Mouse (Mus musculus) forebrain, embryonic 16.5 days (tissue): ENCODE results near the gene Slc35e2. TPM values are rescaled to one million over a fixed set of nuclear protein-coding genes. Genes with fewer than 3 reads are reported as not detected.
A peak's percentile ranks its signal among the peaks of the same experiment; 100 is the strongest.

Experiments used
- ATAC-seq: fragments of 200-750 bp; cut with Nextera tagmentation; 2 replicates; pipeline ENCODE4 v1.8.0; 2017; ENCODE audit warnings: mild to moderate bottlenecking, moderate library complexity
- H3K27ac ChIP-seq: fragments of 300-500 bp; sonication (generic); 2 replicates; pipeline ENCODE4 v1.5.1; 2014; ENCODE audit warnings: low read length, control low read depth
- H3K27me3 ChIP-seq: fragments of 300-500 bp; sonication (generic); replicated peaks from 2 replicates; pipeline ENCODE4 v1.6.1; 2014; ENCODE audit warnings: low read length; ENCODE audit not compliant: control insufficient read depth, insufficient read depth
- H3K36me3 ChIP-seq: fragments of 300-500 bp; sonication (generic); 2 replicates; pipeline ENCODE4 v1.6.1; 2014; ENCODE audit not compliant: control insufficient read depth, insufficient read depth
- H3K4me1 ChIP-seq: fragments of 300-500 bp; sonication (generic); replicated peaks from 2 replicates; pipeline ENCODE4 v1.6.1; 2014; ENCODE audit warnings: low read length; ENCODE audit not compliant: control insufficient read depth, insufficient read depth
- H3K4me2 ChIP-seq: fragments of 300-500 bp; sonication (generic); 2 replicates; pipeline ENCODE4 v1.6.1; 2014; ENCODE audit warnings: mild to moderate bottlenecking, low read length, control low read depth
- H3K4me3 ChIP-seq: fragments of 300-500 bp; sonication (generic); replicated peaks from 2 replicates; pipeline ENCODE4 v1.5.1; 2014; ENCODE audit warnings: mild to moderate bottlenecking, low read length, control low read depth
- H3K9ac ChIP-seq: fragments of 300-500 bp; sonication (generic); replicated peaks from 2 replicates; pipeline ENCODE4 v1.6.1; 2014; ENCODE audit warnings: low read depth, low read length, control low read depth
- H3K9me3 ChIP-seq: fragments of 300-500 bp; sonication (generic); 2 replicates; pipeline ENCODE4 v1.6.1; 2016; ENCODE audit warnings: low read length; ENCODE audit not compliant: control insufficient read depth
- WGBS: fragments of 180-500 bp; shearing (Covaris S2); extraction: QIAGEN DNeasy Blood & Tissue Kit; methylation state at CpG from one replicate; pipeline ENCODE4 v1.1.7; 2014; 5-methylcytosine and 5-hydroxymethylcytosine counted together
- polyA plus RNA-seq: library from polyadenylated mRNA; unstranded; fragments of >200 nt; fragmentation: Nextera tagmentation; extraction: Ambion mirVana; gene quantifications from 2 replicates; pipeline ENCODE4 v1.2.1, GENCODE M21; 2015

Slc35e2 gene
- polyA plus RNA-seq, 1 experiment from 2014 or later, result 12.9 TPM

GRCm38 (mm10) chr4:155591012-155591719 is 10.1 kb upstream of the Slc35e2 start:
- Histone ChIP-seq H3K27me3 (no peaks in the 10 kb centered on the region), H3K36me3 (peaks cover 22% of the 10 kb centered on the region), H3K9me3 (no peaks in the 10 kb centered on the region), H3K27ac (no peak overlapping the region), H3K4me3 (no peak overlapping the region), H3K9ac (no peak overlapping the region), H3K4me2 (no peak overlapping the region), H3K4me1 (no peaks in the 10 kb centered on the region)
- no peak for ATAC-seq
- 89% methylated on average over 7 of the region's 7 CpGs for WGBS

- H3K27ac ChIP-seq, result no peak overlapping the region
- H3K4me1 ChIP-seq, result no peaks in the 10 kb centered on the region
- H3K36me3 ChIP-seq, result peaks cover 8% of the 10 kb centered on the region; the same call in 1 of the 2 replicates
- H3K4me3 ChIP-seq, result no peak overlapping the region
- ATAC-seq, result no peak
- H3K4me2 ChIP-seq, result no peak overlapping the region
- H3K9ac ChIP-seq, result no peak overlapping the region
- 42% methylated on average over 1 of the region's 1 CpGs for WGBS
- H3K27me3 ChIP-seq, result no peaks in the 10 kb centered on the region
- no peaks in the 10 kb centered on the region for H3K9me3 ChIP-seq
Measured at GRCm38 (mm10) chr4:155593780-155594179, 7.4 kb upstream of the Slc35e2 start.

- H3K4me1 ChIP-seq, result peaks cover 3% of the 10 kb centered on the region; the same call in 1 of the 2 replicates
- 84% methylated on average over 3 of the region's 3 CpGs for whole genome bisulfite sequencing
- ATAC-seq, result no peak
Measured at GRCm38 (mm10) chr4:155595777-155596176, 5.4 kb upstream of the Slc35e2 start.

GRCm38 (mm10) chr4:155596606-155597005 is 4.6 kb upstream of the Slc35e2 start:
- no peak for ATAC-seq
- 80% methylated on average over 5 of the region's 5 CpGs for WGBS
- Histone ChIP-seq H3K27me3 (no peaks in the 10 kb centered on the region), H3K4me2 (no peak overlapping the region), H3K4me3 (no peak overlapping the region), H3K9ac (no peak overlapping the region), H3K9me3 (no peaks in the 10 kb centered on the region), H3K4me1 (peaks cover 3% of the 10 kb centered on the region; the same call in 1 of the 2 replicates), H3K36me3 (no peaks in the 10 kb centered on the region), H3K27ac (no peak overlapping the region)

More at GRCm38 (mm10) chr4:155595777-155596176, 5.4 kb upstream of the Slc35e2 start:
- Histone ChIP-seq H3K4me2 (no peak overlapping the region), H3K9ac (no peak overlapping the region), H3K36me3 (no peaks in the 10 kb centered on the region), H3K4me3 (no peak overlapping the region), H3K27me3 (no peaks in the 10 kb centered on the region), H3K27ac (no peak overlapping the region), H3K9me3 (no peaks in the 10 kb centered on the region)

- no peaks in the 10 kb centered on the region for H3K9me3 ChIP-seq
- WGBS, result 30% methylated on average over 14 of the region's 20 CpGs
- H3K4me1 ChIP-seq, result peaks cover 14% of the 10 kb centered on the region
- no peak for ATAC-seq
- H3K27me3 ChIP-seq, result no peaks in the 10 kb centered on the region
- H3K36me3 ChIP-seq, result no peaks in the 10 kb centered on the region
- no peak overlapping the region for H3K27ac ChIP-seq
- H3K4me2 ChIP-seq, result no peak overlapping the region
- no peak overlapping the region for H3K4me3 ChIP-seq
- no peak overlapping the region for H3K9ac ChIP-seq
Measured at GRCm38 (mm10) chr4:155598536-155598935, 2.7 kb upstream of the Slc35e2 start.

- no peak for ATAC-seq
- 87% methylated on average over 10 of the region's 11 CpGs for WGBS
- Histone ChIP-seq H3K27ac (peak overlapping the region; percentile 100), H3K4me1 (peaks cover 14% of the 10 kb centered on the region), H3K36me3 (no peaks in the 10 kb centered on the region), H3K4me2 (peak overlapping the region; percentile 56), H3K4me3 (peak overlapping the region; percentile 97), H3K27me3 (no peaks in the 10 kb centered on the region), H3K9me3 (no peaks in the 10 kb centered on the region), H3K9ac (peak overlapping the region; percentile 99; the same call in 1 of the 2 replicates)
Measured at GRCm38 (mm10) chr4:155599901-155600825, 1.1 kb upstream of the Slc35e2 start.

- WGBS, result under 1% methylated on average over 30 of the region's 31 CpGs
- no peak for ATAC-seq
- H3K4me3 ChIP-seq, result peak overlapping the region; percentile 97
- H3K9ac ChIP-seq, result peak overlapping the region; percentile 99
- H3K4me1 ChIP-seq, result peaks cover 14% of the 10 kb centered on the region
- no peaks in the 10 kb centered on the region for H3K27me3 ChIP-seq
- H3K9me3 ChIP-seq, result no peaks in the 10 kb centered on the region
- H3K27ac ChIP-seq, result peak overlapping the region; percentile 100
- H3K36me3 ChIP-seq, result no peaks in the 10 kb centered on the region
- peak overlapping the region; percentile 70 for H3K4me2 ChIP-seq
Measured at GRCm38 (mm10) chr4:155601997-155602456, 811 bp downstream of the Slc35e2 start.

GRCm38 (mm10) chr4:155602753-155603152 is 1.5 kb downstream of the Slc35e2 start:
- Histone ChIP-seq H3K36me3 (no peaks in the 10 kb centered on the region), H3K4me3 (peak overlapping the region; percentile 97), H3K4me2 (peak overlapping the region; percentile 70), H3K4me1 (peaks cover 14% of the 10 kb centered on the region), H3K9ac (no peak overlapping the region), H3K9me3 (no peaks in the 10 kb centered on the region), H3K27ac (no peak overlapping the region), H3K27me3 (no peaks in the 10 kb centered on the region)
- WGBS, result 88% methylated on average over 1 of the region's 1 CpGs
- no peak for ATAC-seq

- Histone ChIP-seq H3K36me3 (no peaks in the 10 kb centered on the region), H3K4me3 (no peak overlapping the region), H3K27me3 (no peaks in the 10 kb centered on the region), H3K27ac (no peak overlapping the region), H3K9ac (no peak overlapping the region), H3K4me1 (peaks cover 14% of the 10 kb centered on the region), H3K9me3 (no peaks in the 10 kb centered on the region), H3K4me2 (no peak overlapping the region)
- ATAC-seq, result no peak
- WGBS, result 95% methylated on average over 6 of the region's 6 CpGs
Measured at GRCm38 (mm10) chr4:155603801-155604200, 2.6 kb downstream of the Slc35e2 start.
